Mouse (Mus musculus) mesoderm, embryonic 11.5 days (tissue): ENCODE results near the gene Sac3d1.

Source experiments
- DNase-seq: peaks from one replicate; pipeline ENCODE4 v3.0.0-alpha.2; 2012; ENCODE audit warnings: low read depth, low spot score

Gene Sac3d1

DNA sequence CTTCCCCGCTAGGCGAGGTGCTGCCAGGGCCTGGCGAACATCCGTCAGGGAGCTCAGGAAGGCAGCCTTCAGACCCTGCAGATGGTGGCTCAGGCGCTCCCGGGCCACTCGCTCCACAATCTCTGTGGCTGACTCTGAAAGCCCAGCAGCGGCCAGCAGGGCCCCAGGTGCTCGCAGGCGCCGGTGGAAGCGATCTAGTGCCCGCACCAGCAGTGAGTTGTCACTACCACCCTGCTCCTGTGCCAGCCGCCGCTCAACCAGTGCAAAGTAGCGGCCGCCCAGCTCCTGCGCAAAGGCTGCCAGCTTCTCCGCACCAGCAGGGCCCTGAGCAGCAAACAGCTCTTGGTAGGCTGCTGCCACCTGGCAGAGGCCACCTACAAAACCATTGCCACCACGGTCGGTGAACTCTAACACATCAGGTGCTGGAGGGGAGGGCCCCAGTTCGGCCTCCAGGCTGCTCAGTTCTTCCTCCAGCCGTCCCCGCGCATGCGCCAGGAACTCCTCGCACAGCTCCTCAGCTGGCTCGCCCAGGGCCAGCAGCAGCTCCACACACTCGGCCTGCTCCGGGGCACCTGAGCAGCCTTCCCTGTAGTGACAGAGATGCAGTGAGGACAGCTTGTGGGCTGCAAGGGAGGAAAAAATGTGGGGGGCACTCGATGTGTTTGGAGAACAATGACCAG is 47.7 kb downstream of the Sac3d1 start:
- no peak for DNase-seq

DNA sequence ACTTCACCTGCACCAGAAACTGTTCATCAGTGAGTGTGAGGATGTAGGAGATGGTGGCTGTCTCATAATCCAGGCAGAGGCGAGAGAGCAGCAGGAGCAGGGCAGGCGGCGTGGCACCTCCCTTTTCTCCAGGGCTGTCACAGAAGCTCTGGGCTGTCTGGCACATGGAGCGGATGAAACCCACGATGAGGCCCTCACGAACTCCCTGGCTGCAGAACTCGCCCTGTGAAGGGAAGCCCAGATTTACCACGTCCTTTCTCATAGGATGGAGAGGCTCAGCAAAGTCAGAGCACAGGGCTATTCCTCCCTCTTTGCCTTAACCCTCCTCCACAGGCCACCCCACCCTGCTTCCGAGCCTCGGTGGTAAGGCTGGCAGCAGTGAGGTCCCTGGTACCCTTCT is 48.6 kb downstream of the Sac3d1 start:
- no peak for DNase-seq

DNA sequence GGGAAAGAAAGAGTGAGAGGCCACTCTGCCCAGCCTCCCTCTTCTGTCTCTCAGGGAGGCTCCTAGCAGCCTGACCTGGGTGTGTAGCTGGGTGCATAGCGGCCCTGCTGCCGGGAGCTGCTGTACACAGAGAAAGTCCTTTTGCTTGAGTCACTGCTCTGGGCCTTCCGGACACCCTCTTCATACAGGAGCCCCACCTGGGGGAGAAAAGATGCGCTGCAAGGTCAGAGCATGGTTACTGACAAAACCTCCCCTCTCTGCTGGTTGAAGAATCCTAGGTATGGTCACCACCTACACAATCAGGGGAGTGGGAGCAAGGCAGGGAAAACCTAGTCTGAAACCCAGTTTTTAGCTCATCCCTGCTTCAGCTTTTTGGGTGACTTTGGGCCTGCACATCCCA is 49.5 kb downstream of the Sac3d1 start:
- no peak for DNase-seq

DNA sequence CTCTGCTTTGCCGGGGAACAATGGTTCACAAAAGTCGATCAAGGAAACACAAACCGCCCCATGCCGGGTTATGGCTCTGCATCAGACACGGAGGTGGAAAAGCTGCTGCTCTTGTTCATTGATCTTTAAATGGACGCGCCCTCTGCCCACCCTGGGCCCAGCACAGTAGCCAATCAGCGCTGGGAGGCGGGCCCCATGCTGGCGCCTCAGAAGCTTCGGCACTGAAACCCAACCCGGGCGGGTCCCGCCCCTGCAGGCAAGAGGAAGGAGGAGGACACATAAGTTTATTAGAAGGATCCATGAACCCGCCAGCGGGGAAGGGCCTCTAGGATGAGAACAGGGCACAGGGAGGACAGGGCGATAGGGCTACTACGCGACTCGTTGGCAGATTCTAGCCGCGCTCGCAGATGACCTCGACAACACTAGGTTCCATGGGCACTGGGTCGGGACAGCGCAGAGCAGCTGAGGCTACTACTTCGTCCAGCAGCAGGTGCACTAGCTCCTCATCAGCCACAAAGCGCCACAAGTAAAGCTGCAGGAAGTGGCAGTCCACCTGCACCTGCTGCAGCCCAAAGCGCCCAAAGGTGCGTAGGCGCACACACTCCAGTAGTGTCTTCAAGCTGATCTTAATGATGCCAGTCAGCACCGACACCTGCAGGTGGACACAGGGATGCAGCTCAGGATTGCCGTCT is 50.6 kb downstream of the Sac3d1 start, which contains the start of gene Tm7sf2:
Tm7sf2 (minus strand) TSS at position 650 of the 692 bp plus-strand sequence.
- peak; percentile 94 for DNase-seq

DNA sequence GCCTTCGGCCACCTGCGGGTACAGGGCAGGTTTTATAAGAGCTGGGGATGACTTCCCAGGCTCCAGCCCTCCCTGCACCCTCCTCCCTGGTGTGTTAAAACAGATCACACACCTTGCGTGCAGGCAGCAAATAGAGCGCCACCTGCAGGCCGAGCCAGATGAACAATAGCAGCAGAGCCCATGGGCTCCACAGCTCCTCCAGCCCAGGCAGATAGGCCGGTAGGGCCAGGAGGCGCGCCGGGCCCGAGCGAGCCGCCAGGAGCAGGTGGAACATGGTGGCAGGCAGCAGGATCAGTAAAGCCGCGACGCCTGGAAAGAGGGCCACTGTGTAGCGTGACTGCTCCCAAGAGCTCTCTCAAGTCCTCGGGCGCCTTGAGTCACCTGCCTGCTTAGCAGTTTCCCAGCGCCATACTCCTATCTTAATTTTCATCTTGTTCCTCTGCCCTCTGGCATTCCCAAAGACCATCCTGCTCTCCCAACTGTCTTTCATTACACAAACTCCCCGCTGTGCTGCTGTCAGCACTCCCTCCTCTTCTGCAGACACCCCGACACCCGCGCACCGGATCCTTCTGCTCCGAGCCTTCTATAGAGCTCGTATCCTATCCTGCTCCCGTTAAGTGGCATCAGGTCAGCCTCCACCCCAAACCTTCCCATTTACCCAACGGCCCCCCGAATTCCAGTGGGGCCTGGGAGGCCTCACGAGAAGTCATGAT is 51.3 kb downstream of the Sac3d1 start:
- DNase-seq, result peak; percentile 89

DNA sequence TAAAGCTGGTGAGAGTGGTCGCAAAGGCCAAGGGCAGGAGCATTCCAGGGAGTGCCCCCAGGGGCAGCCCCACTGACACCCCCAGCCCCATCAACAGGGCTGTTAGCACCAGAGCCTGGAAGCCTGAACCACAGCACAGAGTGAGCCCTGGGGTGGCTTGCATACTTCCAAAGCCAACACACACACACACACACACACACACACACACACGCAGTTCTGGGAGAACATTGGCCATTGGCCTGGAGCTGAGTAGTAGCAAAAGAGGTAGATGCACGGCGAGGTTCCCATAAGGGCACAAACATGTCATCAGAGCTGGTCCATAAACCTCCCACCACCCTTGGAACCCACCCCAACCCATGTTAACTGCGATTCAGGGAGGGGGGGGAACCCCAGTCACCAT is 51.9 kb downstream of the Sac3d1 start:
- DNase-seq, result no peak
